Mouse (Mus musculus) liver (tissue): Measurements from ENCODE around the gene Brpf3.

Source experiments
- DNase-seq: peaks from one replicate; pipeline ENCODE4 v3.0.0-alpha.2; 2020; ENCODE audit warnings: mixed read lengths

The Brpf3 gene

GRCm38 (mm10) chr17:28800671-28801412 is at the start of gene Brpf3:
Gene Brpf3, plus strand, starts transcription at chr17:28801090.
- DNase-seq: peak; percentile 89

GRCm38 (mm10) chr17:28756447-28756846 is 44.4 kb upstream of the Brpf3 start:
- no peak for DNase-seq

- no peak for DNase-seq
Observed at GRCm38 (mm10) chr17:28757470-28757869, 43.4 kb upstream of the Brpf3 start.

GRCm38 (mm10) chr17:28760736-28761312 is 40.1 kb upstream of the Brpf3 start:
- DNase-seq: no peak

- peak; percentile 82 for DNase-seq
Observed at GRCm38 (mm10) chr17:28761871-28762270, 39.0 kb upstream of the Brpf3 start.

- DNase-seq: no peak
Observed at GRCm38 (mm10) chr17:28766203-28766602, 34.7 kb upstream of the Brpf3 start.

- DNase-seq: no peak
Observed at GRCm38 (mm10) chr17:28766781-28767515, 33.9 kb upstream of the Brpf3 start.

- DNase-seq: peak; percentile 31
Observed at GRCm38 (mm10) chr17:28769121-28769874, 31.6 kb upstream of the Brpf3 start, which contains the start of gene Mapk13. Gene Mapk13, plus strand, starts transcription at chr17:28769297.

- no peak for DNase-seq
Observed at GRCm38 (mm10) chr17:28769875-28770421, 30.9 kb upstream of the Brpf3 start.

- DNase-seq: no peak
Observed at GRCm38 (mm10) chr17:28771289-28771688, 29.6 kb upstream of the Brpf3 start.

- DNase-seq: peak; percentile 39
Observed at GRCm38 (mm10) chr17:28774303-28774702, 26.6 kb upstream of the Brpf3 start.

- DNase-seq: no peak
Observed at GRCm38 (mm10) chr17:28775161-28775560, 25.7 kb upstream of the Brpf3 start.

GRCm38 (mm10) chr17:28776817-28777216 is 24.1 kb upstream of the Brpf3 start:
- no peak for DNase-seq

- no peak for DNase-seq
Observed at GRCm38 (mm10) chr17:28777231-28778005, 23.5 kb upstream of the Brpf3 start.

GRCm38 (mm10) chr17:28779735-28780134 is 21.2 kb upstream of the Brpf3 start:
- no peak for DNase-seq

- DNase-seq: no peak
Observed at GRCm38 (mm10) chr17:28780836-28781235, 20.1 kb upstream of the Brpf3 start.

- DNase-seq: no peak
Observed at GRCm38 (mm10) chr17:28781290-28782045, 19.4 kb upstream of the Brpf3 start.

- no peak for DNase-seq
Observed at GRCm38 (mm10) chr17:28785036-28785435, 15.9 kb upstream of the Brpf3 start.

GRCm38 (mm10) chr17:28787507-28787906 is 13.4 kb upstream of the Brpf3 start:
- DNase-seq: no peak

- no peak for DNase-seq
Observed at GRCm38 (mm10) chr17:28797031-28797430, 3.9 kb upstream of the Brpf3 start.
